Mouse (Mus musculus): ENCODE results near the gene Gm15557.
A peak's percentile ranks its signal among the peaks of the same experiment; 100 is the strongest.

The Gm15557 gene

DNA sequence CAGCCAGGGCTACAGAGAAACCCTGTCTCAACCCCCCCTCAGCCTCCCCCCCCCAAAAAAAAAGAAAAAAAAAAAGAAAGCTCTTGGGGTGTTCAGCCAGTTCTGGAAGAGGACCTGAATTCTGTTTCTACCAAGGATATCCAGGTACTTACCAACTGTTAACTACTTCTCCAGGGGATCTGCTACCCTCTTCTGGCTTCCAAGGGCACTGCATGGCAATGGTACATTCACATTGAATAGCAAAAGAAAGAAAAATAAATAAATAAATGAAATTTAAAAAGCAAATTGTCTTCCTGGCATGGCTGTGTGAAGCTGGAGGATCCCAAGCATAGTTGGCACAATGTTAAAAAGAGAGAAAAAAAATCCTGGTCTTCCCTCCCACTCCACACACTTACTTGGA, 11.5 kb downstream of the Gm15557 start:
- DNase-seq = peak; percentile 73 to 87

DNA sequence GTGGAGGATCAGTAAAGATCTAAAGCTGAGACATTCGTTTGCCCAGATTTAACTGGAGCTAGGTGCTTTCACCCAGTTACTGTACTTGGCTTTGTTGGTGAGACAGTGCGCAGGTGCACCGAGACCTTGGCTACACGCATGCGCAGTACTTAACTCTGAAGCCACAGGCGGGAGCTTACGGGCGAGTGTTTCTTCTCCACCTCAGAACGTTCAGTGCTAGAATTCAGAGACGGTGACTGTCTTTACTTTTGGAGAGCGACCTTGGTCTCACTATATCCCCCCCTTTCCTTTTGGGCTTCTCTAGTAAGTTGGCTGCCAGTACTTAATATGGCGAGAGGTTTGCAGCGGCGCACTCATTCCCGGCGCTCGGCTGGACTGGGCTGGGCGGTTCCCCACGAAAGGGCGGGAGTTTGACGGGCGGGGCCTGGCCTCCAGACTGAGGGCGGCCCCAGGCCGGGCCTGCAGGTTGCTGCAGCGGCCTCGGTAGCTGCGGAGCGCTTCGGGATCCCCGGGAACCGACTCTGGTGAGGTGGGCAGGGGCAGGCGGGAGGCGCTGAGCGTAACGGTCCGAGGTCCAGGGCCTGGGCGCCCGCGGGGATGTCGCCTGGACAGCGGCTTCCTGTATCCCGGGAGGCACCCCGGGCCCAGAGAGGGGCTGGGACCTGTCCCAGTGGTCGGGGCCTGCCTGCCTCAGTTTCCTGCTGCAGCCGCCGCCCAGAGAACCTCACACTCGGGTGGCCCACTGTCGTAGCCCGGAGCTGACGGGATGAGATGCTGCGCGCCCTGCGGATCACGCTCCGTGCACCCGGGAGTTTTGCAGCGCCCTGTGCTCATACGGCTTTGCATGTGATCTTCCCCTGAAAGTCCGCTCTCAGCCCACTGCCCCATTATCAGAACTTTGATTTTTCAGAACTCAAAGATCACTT, 15.9 kb downstream of the Gm15557 start, which contains the start of gene Cep250:
Cep250 (plus strand) TSS at position 325 of the 926 bp plus-strand sequence.
- DNase-seq = peak; percentile 90

DNA sequence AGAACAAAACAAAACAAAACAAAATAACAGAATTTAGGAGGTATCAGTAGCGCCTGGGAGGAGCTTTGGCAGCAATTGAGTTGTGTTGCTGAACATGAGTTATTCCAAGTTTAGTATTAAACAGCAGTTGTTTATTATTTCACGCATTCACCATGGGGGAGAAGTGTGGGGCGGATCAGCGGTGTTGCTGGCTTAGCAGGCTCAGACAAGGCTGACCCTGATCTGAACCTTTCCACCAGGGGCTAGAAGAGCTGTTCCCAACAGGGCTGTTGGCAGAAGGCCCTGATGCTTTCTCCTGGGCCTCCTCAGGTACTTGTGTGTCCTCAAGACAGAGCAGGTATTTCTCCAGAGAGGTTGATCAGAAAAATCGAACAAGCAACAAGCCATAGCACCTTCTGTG, 19.5 kb downstream of the Gm15557 start:
- DNase-seq = peak; percentile 54 to 60

DNA sequence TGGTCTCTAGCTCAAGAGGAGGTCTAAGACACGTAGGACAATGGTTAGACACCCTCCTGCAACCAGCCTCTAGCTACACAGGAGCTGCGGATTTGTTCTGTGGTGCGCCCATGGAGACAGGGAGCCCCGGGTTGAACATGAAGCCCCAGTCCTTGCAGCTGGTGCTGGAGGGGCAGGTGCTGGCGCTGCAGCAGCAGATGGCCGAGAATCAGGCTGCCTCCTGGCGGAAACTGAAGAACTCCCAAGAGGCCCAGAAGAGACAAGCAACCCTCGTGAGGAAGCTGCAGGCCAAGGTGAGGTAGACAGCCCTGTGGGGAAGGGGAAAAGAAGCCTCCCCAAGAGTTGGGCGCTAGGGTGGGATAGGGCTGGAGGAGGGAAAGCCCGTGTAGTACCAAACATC, 21.3 kb downstream of the Gm15557 start:
- no peak for DNase-seq

DNA sequence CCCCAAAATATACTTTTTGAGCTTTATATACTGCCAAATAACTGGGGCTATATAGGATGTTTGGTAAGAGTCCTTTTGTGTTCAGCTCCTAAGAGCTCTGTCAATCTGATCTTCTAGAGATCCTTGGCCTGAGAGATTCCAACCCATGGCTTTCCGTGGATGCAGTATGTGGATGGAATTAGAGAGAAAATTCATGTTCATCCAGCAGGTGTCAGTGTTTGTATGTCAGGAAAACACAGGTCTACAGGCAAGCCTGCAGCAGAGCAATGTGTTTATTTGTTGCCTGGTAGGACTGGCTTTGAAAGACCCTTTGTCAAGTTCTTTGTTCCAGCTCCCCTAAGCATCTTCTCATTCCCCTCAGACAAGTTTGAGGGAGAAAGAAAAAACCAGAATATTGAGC, 22.5 kb downstream of the Gm15557 start:
- DNase-seq = no peak

DNA sequence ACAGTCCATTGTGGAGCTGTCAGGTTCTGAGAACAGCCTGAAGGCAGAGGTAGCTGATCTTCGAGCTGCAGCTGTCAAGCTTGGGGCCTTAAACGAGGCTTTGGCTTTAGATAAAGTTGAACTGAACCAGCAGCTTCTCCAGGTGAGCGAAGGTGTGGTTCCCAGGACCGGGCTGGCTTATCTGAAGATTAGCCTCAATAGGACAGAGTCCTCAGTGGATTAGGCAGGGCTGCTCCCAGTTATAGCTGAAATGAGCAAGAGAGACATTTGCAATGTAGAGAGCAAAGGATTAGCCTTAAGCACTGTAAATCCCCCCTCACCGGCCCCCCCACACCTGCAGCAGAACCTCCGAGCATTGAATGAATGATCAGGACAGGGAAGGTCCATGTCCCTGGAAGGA, 32.8 kb downstream of the Gm15557 start:
- DNase-seq = no peak

DNA sequence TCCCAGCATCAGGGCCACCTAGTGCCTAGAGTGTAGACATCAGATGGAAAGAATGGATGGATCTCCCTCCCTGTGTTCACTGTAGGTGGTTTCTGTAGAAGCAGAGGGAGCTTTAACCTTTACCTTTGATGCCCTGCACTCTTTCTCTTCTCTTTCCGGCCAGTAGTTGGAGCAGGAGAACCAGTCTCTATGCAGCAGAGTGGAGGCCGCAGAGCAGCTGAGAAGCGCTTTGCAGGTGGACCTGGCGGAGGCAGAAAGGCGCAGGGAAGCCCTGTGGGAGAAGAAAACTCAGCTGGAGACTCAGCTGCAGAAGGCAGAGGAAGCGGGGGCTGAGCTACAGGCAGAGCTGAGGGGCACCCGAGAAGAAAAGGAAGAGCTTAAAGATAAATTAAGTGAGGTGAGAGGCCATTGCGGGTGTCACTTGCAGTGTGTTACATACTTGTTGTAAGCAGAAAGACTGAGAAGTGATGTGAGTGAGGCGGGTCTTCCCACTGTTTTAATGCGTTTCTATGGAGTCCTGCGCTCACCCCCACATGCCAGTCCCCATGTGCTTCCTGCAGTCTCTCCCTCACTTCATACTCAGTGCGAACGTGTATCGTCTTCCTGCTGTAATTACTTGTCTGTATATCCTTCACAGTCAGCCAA, 33.7 kb downstream of the Gm15557 start:
- DNase-seq = no peak

DNA sequence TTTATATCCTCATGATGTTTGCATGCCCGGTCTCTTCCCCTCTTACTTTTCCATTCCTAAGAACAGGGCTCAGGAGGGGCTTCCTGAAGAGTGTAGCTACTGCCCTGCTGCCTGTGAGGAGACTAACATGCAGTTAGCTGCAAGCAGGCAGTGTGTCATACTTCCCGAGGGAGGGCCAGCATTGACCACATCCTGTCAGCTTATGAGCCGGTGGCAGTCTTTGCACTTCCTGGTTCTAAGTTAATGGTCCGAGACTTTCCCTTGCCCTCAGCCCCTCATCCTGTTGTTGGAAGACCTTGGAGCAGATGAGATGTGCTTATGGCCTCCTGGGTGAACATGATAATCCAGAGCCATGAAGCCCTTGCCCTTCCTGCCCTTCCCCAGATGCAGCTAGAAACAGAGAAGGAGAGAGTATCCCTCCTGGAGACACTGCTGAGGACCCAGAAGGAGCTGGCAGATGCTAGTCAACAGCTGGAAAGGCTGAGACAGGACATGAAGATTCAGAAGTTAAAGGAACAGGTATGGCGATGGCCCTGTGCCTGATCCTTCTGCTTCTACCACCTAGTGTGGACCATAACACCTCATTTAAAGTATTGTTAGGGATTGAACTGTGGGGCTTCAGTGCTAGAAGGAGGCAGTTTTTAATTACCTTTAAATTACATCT, 38.9 kb downstream of the Gm15557 start:
- peak in 1 of 2 experiments; percentile 35 for DNase-seq

DNA sequence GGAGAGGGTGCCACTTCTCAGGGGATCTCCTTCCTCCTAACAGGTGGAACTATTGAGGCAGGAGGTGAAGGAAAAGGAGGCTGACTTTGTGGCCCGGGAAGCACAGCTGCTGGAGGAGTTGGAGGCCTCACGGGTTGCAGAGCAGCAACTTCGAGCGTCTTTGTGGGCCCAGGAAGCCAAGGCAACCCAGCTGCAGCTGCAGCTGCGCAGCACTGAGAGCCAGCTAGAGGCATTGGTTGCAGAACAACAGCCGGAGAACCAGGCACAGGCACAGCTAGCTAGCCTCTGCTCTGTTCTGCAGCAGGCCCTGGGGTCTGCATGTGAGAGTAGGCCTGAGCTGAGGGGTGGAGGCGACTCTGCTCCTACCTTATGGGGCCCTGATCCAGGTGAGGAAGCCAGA, 45.2 kb downstream of the Gm15557 start:
- DNase-seq = no peak

DNA sequence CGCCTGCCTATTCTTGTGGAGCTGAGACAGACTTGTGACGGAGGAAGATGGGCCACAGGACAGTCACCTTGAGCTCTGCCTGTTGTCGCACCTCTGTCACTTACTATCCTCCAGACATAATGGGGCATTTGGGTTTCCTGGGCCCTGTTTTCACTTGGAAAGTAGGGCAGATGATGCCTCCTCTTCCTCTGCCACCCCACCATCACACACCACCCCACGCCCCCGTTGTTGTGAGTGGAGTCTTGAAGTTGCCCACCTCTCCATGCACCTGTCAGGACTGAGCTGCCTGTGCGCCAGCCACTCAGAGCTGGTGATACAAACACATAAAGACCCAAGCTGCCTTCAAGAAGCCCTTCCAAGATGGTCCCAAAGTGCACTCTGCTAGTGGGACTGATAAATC, 46.6 kb downstream of the Gm15557 start:
- DNase-seq = no peak

DNA sequence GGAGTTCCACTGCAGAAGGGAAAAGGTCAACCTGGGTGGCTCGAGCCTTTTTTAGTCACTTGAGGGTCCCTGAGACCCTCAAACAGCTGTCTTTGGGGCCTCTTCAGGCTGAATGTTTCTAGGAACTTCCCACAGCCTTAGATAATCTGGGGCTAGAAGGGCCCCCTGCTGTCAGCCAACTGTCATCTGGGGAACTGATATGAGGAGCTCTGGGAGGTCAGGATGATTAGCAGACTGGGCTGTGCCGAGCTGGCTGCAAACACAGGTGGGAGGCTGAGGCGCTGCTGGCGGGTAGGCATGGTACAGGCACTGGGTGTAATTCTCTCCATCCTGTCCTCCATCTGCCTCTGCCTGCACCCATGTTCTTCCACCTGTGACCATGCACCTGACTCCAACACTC, 48.6 kb downstream of the Gm15557 start:
- no peak for DNase-seq

DNA sequence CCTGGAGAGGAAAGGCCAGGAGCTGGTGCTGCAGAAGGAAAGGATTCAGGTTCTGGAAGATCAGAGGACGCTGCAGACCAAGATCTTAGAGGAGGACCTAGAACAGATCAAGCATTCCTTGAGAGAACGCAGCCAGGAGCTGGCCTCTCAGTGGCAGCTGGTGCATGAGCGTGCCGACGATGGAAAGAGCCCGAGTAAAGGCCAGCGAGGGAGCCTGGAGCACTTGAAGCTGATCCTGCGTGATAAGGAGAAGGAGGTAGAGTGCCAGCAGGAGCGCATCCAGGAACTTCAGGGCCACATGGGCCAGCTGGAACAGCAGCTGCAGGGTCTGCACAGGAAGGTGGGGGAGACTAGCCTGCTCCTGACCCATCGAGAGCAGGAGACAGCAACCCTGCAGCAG, 50.6 kb downstream of the Gm15557 start:
- DNase-seq = no peak

DNA sequence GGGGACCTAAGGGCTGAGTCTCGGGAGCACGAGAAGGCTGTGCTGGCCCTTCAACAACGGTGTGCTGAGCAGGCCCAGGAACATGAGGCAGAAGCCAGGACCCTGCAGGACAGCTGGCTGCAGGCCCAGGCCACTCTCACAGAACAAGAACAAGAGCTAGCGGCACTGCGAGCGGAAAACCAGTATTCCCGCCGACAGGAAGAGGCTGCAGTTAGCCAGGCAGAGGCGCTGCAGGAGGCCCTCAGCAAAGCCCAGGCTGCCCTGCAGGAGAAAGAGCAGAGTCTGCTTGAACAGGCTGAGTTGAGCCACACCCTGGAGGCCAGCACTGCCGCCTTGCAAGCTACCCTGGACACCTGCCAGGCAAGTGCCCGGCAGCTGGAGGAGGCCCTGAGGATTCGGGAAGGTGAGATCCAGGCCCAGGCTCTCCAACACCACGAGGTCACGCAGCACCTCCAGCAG, 51.4 kb downstream of the Gm15557 start:
- DNase-seq = peak; percentile 78 to 83
